Mouse (Mus musculus) spleen, adult 2 months (tissue): ENCODE results near the gene Cic. TPM values are rescaled to one million over a fixed set of nuclear protein-coding genes. Genes with fewer than 3 reads are reported as not detected.

Experiments used
- DNase-seq, 2 experiments: peaks; one replicate each; pipeline versions ENCODE4 v3.0.0 to v3.0.0-alpha.2; 2012 to 2021; ENCODE audit warnings: low spot score in 2 of 2, low read depth in 1 of 2
- H3K27ac ChIP-seq: fragments of 200-500 bp; 2 replicates; pipeline ENCODE4 v1.5.1; 2012; ENCODE audit warnings: low read length, inconsistent platforms; ENCODE audit not compliant: insufficient read depth
- H3K27me3 ChIP-seq: fragments of 200-500 bp; 2 replicates; pipeline ENCODE4 v1.6.1; 2012; ENCODE audit warnings: mild to moderate bottlenecking, moderate library complexity, low read length, inconsistent platforms; ENCODE audit not compliant: control insufficient read depth, insufficient read depth
- H3K36me3 ChIP-seq: fragments of 200-500 bp; 2 replicates; pipeline ENCODE4 v1.6.1; 2012; ENCODE audit warnings: mild to moderate bottlenecking, low read length, inconsistent platforms; ENCODE audit not compliant: control insufficient read depth, insufficient read depth
- H3K4me1 ChIP-seq: fragments of 200-500 bp; 2 replicates; pipeline ENCODE4 v1.6.1; 2011; ENCODE audit warnings: inconsistent platforms; ENCODE audit not compliant: control insufficient read depth, insufficient read depth, insufficient read length
- H3K4me3 ChIP-seq: fragments of 200-500 bp; 2 replicates; pipeline ENCODE4 v1.5.1; 2011; ENCODE audit warnings: mild to moderate bottlenecking, inconsistent platforms; ENCODE audit not compliant: insufficient read depth, insufficient read length; ENCODE audit errors: extremely low read depth
- CTCF ChIP-seq: fragments of 200-500 bp; IDR thresholded peaks from 2 replicates; pipeline ENCODE4 v1.5.1; 2011; ENCODE audit warnings: mild to moderate bottlenecking, inconsistent platforms; ENCODE audit not compliant: insufficient read depth, insufficient read length, insufficient replicate concordance; ENCODE audit errors: extremely low read depth
- POLR2A ChIP-seq: fragments of 200-500 bp; IDR thresholded peaks from 2 replicates; pipeline ENCODE4 v1.6.1; 2011; ENCODE audit warnings: low read depth, low read length, inconsistent platforms
- WGBS: fragments of 180-500 bp; shearing (Covaris S2); methylation state at CpG from one replicate; pipeline ENCODE4 v1.1.7; 2018; 5-methylcytosine and 5-hydroxymethylcytosine counted together
- polyA plus RNA-seq: library from polyadenylated mRNA; depleted of rRNA; stranded (reverse); fragments of >200 nt; gene quantifications from 2 replicates; pipeline ENCODE4 v1.2.3, GENCODE M21; 2012

The Cic gene
- polyA plus RNA-seq, 1 experiment, result 112 TPM

GRCm38 (mm10) chr7:25237249-25238014, 30.1 kb upstream of the Cic start, which contains the start of gene Gsk3a:
Gene Gsk3a (minus strand): TSS chr7:25237851.
- Histone ChIP-seq H3K27me3 (no peaks in the 10 kb centered on the region), H3K4me1 (peaks cover 4% of the 10 kb centered on the region; the same call in 1 of the 2 replicates), H3K36me3 (peaks cover 8% of the 10 kb centered on the region; the same call in 1 of the 2 replicates), H3K4me3 (peak within 1 kb of the TSS; percentile 59), H3K27ac (peak within 1 kb of the TSS; percentile 91)
- TF ChIP-seq POLR2A, result peak; percentile 24; the same call in 1 of the 2 replicates
- TF ChIP-seq CTCF, result no peak
- DNase-seq, result peak; percentile 95 to 100
- under 1% methylated on average over 71 of the region's 76 CpGs for WGBS

DNA sequence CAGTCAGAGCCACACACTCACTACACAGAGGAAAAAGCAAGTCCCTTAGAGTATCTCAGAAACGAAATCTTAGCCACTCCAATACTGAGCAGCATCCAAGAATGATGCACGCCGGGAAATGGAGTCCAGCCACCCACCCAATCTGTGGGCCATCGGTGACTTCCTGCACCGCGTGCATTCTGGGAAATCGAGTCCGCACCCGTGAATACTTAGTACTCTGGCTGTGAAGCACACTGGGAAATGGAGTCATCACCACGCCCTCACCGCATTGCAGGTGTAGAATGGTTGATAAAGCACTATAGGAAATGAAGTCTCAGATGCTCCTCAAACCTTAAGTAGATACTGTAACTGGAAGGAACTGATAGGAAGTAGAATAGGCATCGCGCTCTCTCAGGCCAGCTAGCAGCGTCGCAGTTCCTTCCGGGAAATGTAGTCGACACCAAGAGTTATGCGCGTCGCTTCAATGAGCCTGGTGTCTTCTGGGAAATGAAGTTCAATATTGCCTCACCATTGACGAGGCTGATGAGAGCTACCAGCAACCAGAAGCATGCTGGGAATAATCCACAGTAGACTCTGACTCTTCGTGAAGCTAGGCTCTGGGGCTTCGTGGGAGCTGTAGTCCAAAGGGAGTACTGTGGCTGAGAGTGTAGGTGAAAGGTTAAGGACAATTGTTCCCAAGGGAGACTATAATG, 29.3 kb upstream of the Cic start:
- TF ChIP-seq POLR2A (peak; percentile 5; the same call in 1 of the 2 replicates), CTCF (no peak)
- Histone ChIP-seq H3K36me3 (peaks cover 7% of the 10 kb centered on the region; the same call in 1 of the 2 replicates), H3K27me3 (no peaks in the 10 kb centered on the region), H3K4me1 (peaks cover 4% of the 10 kb centered on the region; the same call in 1 of the 2 replicates), H3K4me3 (peak overlapping the region; percentile 59), H3K27ac (peak overlapping the region; percentile 91)
- peak; percentile 92 to 95 for DNase-seq
- under 1% methylated on average over 23 of the region's 23 CpGs for WGBS

- Histone ChIP-seq H3K27me3 (no peaks in the 10 kb centered on the region), H3K4me1 (peaks cover 4% of the 10 kb centered on the region; the same call in 1 of the 2 replicates), H3K27ac (peak overlapping the region; percentile 82), H3K36me3 (peaks cover 1% of the 10 kb centered on the region; the same call in 1 of the 2 replicates), H3K4me3 (peak overlapping the region; percentile 43)
- WGBS, result 2% methylated on average over 30 of the region's 30 CpGs
- TF ChIP-seq CTCF (peak; percentile 62; the same call in 1 of the 2 replicates), POLR2A (no peak; the same call in 1 of the 2 replicates)
- peak; percentile 83 to 92 for DNase-seq
These were observed 28.5 kb upstream of the Cic start for GRCm38 (mm10) chr7:25238829-25239623.

GRCm38 (mm10) chr7:25240631-25241030, 26.9 kb upstream of the Cic start:
- 89% methylated on average over 7 of the region's 7 CpGs for WGBS

GRCm38 (mm10) chr7:25241062-25241461, 26.4 kb upstream of the Cic start:
- no peak for TF ChIP-seq CTCF
- no peak for TF ChIP-seq POLR2A
- H3K27me3 ChIP-seq, result no peaks in the 10 kb centered on the region
- H3K36me3 ChIP-seq, result peaks cover 6% of the 10 kb centered on the region
- peaks cover 3% of the 10 kb centered on the region; the same call in 1 of the 2 replicates for H3K4me1 ChIP-seq
- WGBS, result 57% methylated on average over 2 of the region's 2 CpGs
- H3K27ac ChIP-seq, result no peak overlapping the region
- H3K4me3 ChIP-seq, result no peak overlapping the region
- no peak for DNase-seq

More at GRCm38 (mm10) chr7:25240631-25241030, 26.9 kb upstream of the Cic start:
- no peaks in the 10 kb centered on the region for H3K27me3 ChIP-seq
- TF ChIP-seq CTCF (no peak), POLR2A (no peak)
- H3K36me3 ChIP-seq, result peaks cover 6% of the 10 kb centered on the region
- no peak overlapping the region for H3K4me3 ChIP-seq
- H3K4me1 ChIP-seq, result peaks cover 4% of the 10 kb centered on the region; the same call in 1 of the 2 replicates
- H3K27ac ChIP-seq, result no peak overlapping the region
- DNase-seq, result no peak

- DNase-seq, result no peak
- Histone ChIP-seq H3K27ac (no peak overlapping the region), H3K4me1 (peaks cover 3% of the 10 kb centered on the region; the same call in 1 of the 2 replicates), H3K4me3 (no peak overlapping the region), H3K36me3 (peaks cover 6% of the 10 kb centered on the region), H3K27me3 (no peaks in the 10 kb centered on the region)
- TF ChIP-seq POLR2A (no peak), CTCF (no peak)
- 97% methylated on average over 4 of the region's 4 CpGs for WGBS
These were observed 24.1 kb upstream of the Cic start for GRCm38 (mm10) chr7:25243361-25243760.
